Mouse (Mus musculus) midbrain, embryonic 13.5 days (tissue): ENCODE measurements at regions not wholly inside any gene's neighbourhood (a gene's known extent, or its start where the extent isn't known, plus 50 kb on each side); places are given as distances from the start of the nearest gene placed in this dataset.

Source experiments
- ATAC-seq: fragments of 200-750 bp; cut with Nextera tagmentation; 2 replicates; pipeline ENCODE4 v1.8.0; 2017; ENCODE audit warnings: mild to moderate bottlenecking, moderate TSS enrichment, moderate library complexity
- H3K27ac ChIP-seq: fragments of 300-500 bp; sonication (generic); 2 replicates; pipeline ENCODE4 v1.5.1; 2015; ENCODE audit warnings: inconsistent platforms, mild to moderate bottlenecking, moderate library complexity
- H3K27me3 ChIP-seq: fragments of 300-500 bp; sonication (generic); 2 replicates; pipeline ENCODE4 v1.6.1; 2015; ENCODE audit warnings: mild to moderate bottlenecking, inconsistent platforms
- H3K36me3 ChIP-seq: fragments of 300-500 bp; sonication (generic); 2 replicates; pipeline ENCODE4 v1.6.1; 2015; ENCODE audit warnings: mild to moderate bottlenecking, inconsistent platforms
- H3K4me1 ChIP-seq: fragments of 300-500 bp; sonication (generic); replicated peaks from 2 replicates; pipeline ENCODE4 v1.6.1; 2015; ENCODE audit warnings: inconsistent platforms
- H3K4me2 ChIP-seq: fragments of 300-500 bp; sonication (generic); replicated peaks from 2 replicates; pipeline ENCODE4 v1.6.1; 2015; ENCODE audit warnings: moderate library complexity, mild to moderate bottlenecking, inconsistent platforms
- H3K4me3 ChIP-seq: fragments of 300-500 bp; sonication (generic); replicated peaks from 2 replicates; pipeline ENCODE4 v1.5.1; 2015; ENCODE audit warnings: mild to moderate bottlenecking, inconsistent platforms
- H3K9ac ChIP-seq: fragments of 300-500 bp; sonication (generic); replicated peaks from 2 replicates; pipeline ENCODE4 v1.6.1; 2015; ENCODE audit warnings: mild to moderate bottlenecking, inconsistent platforms
- H3K9me3 ChIP-seq: fragments of 300-500 bp; sonication (generic); 2 replicates; pipeline ENCODE4 v1.6.1; 2016; ENCODE audit warnings: mild to moderate bottlenecking, inconsistent platforms
- WGBS: fragments of 180-500 bp; shearing (Covaris S2); methylation state at CpG from one replicate; pipeline ENCODE4 v1.1.7; 2015; 5-methylcytosine and 5-hydroxymethylcytosine counted together

- no peak for ATAC-seq
Measured at GRCm38 (mm10) chr16:24341736-24342135, 51.6 kb upstream of the Lpp start.

GRCm38 (mm10) chr16:24340646-24341045 lies 52.7 kb upstream of the Lpp start:
- Histone ChIP-seq H3K4me1 (no peaks in the 10 kb centered on the region), H3K9me3 (no peaks in the 10 kb centered on the region), H3K27ac (no peak overlapping the region), H3K4me2 (no peak overlapping the region), H3K4me3 (no peak overlapping the region), H3K27me3 (no peaks in the 10 kb centered on the region), H3K36me3 (no peaks in the 10 kb centered on the region), H3K9ac (no peak overlapping the region)
- no peak for ATAC-seq
- 52% methylated on average over 7 of the region's 7 CpGs for WGBS

More at GRCm38 (mm10) chr16:24341736-24342135, 51.6 kb upstream of the Lpp start:
- Histone ChIP-seq H3K4me1 (no peaks in the 10 kb centered on the region), H3K9ac (no peak overlapping the region), H3K27ac (no peak overlapping the region), H3K4me2 (no peak overlapping the region), H3K4me3 (no peak overlapping the region), H3K27me3 (no peaks in the 10 kb centered on the region), H3K36me3 (no peaks in the 10 kb centered on the region), H3K9me3 (no peaks in the 10 kb centered on the region)
- 92% methylated on average over 7 of the region's 7 CpGs for WGBS

GRCm38 (mm10) chr16:24339320-24340265 lies 53.7 kb upstream of the Lpp start:
- 64% methylated on average over 10 of the region's 10 CpGs for WGBS
- H3K9me3 ChIP-seq: no peaks in the 10 kb centered on the region
- no peaks in the 10 kb centered on the region for H3K4me1 ChIP-seq
- no peak overlapping the region for H3K9ac ChIP-seq
- no peak overlapping the region for H3K27ac ChIP-seq
- H3K4me3 ChIP-seq: no peak overlapping the region
- H3K36me3 ChIP-seq: no peaks in the 10 kb centered on the region
- H3K27me3 ChIP-seq: no peaks in the 10 kb centered on the region
- H3K4me2 ChIP-seq: no peak overlapping the region
- ATAC-seq: no peak

GRCm38 (mm10) chr16:24338404-24338803 lies 54.9 kb upstream of the Lpp start:
- no peaks in the 10 kb centered on the region for H3K36me3 ChIP-seq
- H3K4me2 ChIP-seq: no peak overlapping the region
- H3K27ac ChIP-seq: no peak overlapping the region
- no peaks in the 10 kb centered on the region for H3K9me3 ChIP-seq
- H3K4me3 ChIP-seq: no peak overlapping the region
- no peak overlapping the region for H3K9ac ChIP-seq
- no peaks in the 10 kb centered on the region for H3K27me3 ChIP-seq
- no peaks in the 10 kb centered on the region for H3K4me1 ChIP-seq
- 86% methylated on average over 7 of the region's 7 CpGs for WGBS
- no peak for ATAC-seq

GRCm38 (mm10) chr16:24334389-24334788 lies 58.9 kb upstream of the Lpp start:
- Histone ChIP-seq H3K36me3 (no peaks in the 10 kb centered on the region), H3K27ac (no peak overlapping the region), H3K9me3 (no peaks in the 10 kb centered on the region), H3K9ac (no peak overlapping the region), H3K4me1 (no peaks in the 10 kb centered on the region), H3K27me3 (no peaks in the 10 kb centered on the region), H3K4me3 (no peak overlapping the region), H3K4me2 (no peak overlapping the region)
- no peak for ATAC-seq
- WGBS: 90% methylated on average over 2 of the region's 2 CpGs

GRCm38 (mm10) chr16:24331446-24332020 lies 61.8 kb upstream of the Lpp start:
- Histone ChIP-seq H3K4me3 (no peak overlapping the region), H3K4me2 (no peak overlapping the region), H3K27me3 (no peaks in the 10 kb centered on the region)

GRCm38 (mm10) chr16:24326571-24326970 lies 66.7 kb upstream of the Lpp start:
- Histone ChIP-seq H3K36me3 (no peaks in the 10 kb centered on the region), H3K9me3 (no peaks in the 10 kb centered on the region), H3K4me3 (no peak overlapping the region), H3K4me2 (no peak overlapping the region), H3K9ac (no peak overlapping the region), H3K27ac (no peak overlapping the region), H3K4me1 (no peaks in the 10 kb centered on the region), H3K27me3 (no peaks in the 10 kb centered on the region)
- ATAC-seq: no peak
- 92% methylated on average over 4 of the region's 4 CpGs for whole genome bisulfite sequencing

More at GRCm38 (mm10) chr16:24331446-24332020, 61.8 kb upstream of the Lpp start:
- no peaks in the 10 kb centered on the region for H3K36me3 ChIP-seq
- 93% methylated on average over 13 of the region's 13 CpGs for WGBS
- H3K9me3 ChIP-seq: no peaks in the 10 kb centered on the region
- H3K27ac ChIP-seq: no peak overlapping the region
- no peak for ATAC-seq
- no peak overlapping the region for H3K9ac ChIP-seq
- no peaks in the 10 kb centered on the region for H3K4me1 ChIP-seq

GRCm38 (mm10) chr16:24326046-24326445 lies 67.3 kb upstream of the Lpp start:
- Histone ChIP-seq H3K9me3 (no peaks in the 10 kb centered on the region), H3K4me1 (no peaks in the 10 kb centered on the region), H3K36me3 (no peaks in the 10 kb centered on the region), H3K4me3 (no peak overlapping the region), H3K27ac (no peak overlapping the region), H3K9ac (no peak overlapping the region), H3K4me2 (no peak overlapping the region), H3K27me3 (no peaks in the 10 kb centered on the region)
- 96% methylated on average over 5 of the region's 5 CpGs for WGBS
- ATAC-seq: no peak

GRCm38 (mm10) chr16:24324917-24325316 lies 68.4 kb upstream of the Lpp start:
- Histone ChIP-seq H3K27ac (no peak overlapping the region), H3K9me3 (no peaks in the 10 kb centered on the region), H3K4me3 (no peak overlapping the region), H3K36me3 (no peaks in the 10 kb centered on the region), H3K4me2 (no peak overlapping the region), H3K27me3 (no peaks in the 10 kb centered on the region), H3K4me1 (no peaks in the 10 kb centered on the region), H3K9ac (no peak overlapping the region)
- WGBS: 87% methylated on average over 2 of the region's 2 CpGs
- ATAC-seq: no peak

- Histone ChIP-seq H3K27ac (no peak overlapping the region), H3K9me3 (no peaks in the 10 kb centered on the region), H3K4me1 (no peaks in the 10 kb centered on the region), H3K9ac (no peak overlapping the region), H3K4me2 (no peak overlapping the region), H3K4me3 (no peak overlapping the region), H3K27me3 (no peaks in the 10 kb centered on the region), H3K36me3 (no peaks in the 10 kb centered on the region)
- no peak for ATAC-seq
- 86% methylated on average over 8 of the region's 8 CpGs for WGBS
Measured at GRCm38 (mm10) chr16:24318723-24319437, 74.4 kb upstream of the Lpp start.

GRCm38 (mm10) chr16:24313544-24314326 lies 79.6 kb upstream of the Lpp start:
- ATAC-seq: no peak
- Histone ChIP-seq H3K4me1 (no peaks in the 10 kb centered on the region), H3K4me2 (no peak overlapping the region), H3K9me3 (no peaks in the 10 kb centered on the region), H3K27me3 (0 out of 2 replicates have a peak, but pooled peaks cover 3% of the 10 kb centered on the region), H3K27ac (no peak overlapping the region), H3K4me3 (no peak overlapping the region), H3K9ac (no peak overlapping the region), H3K36me3 (no peaks in the 10 kb centered on the region)
- 81% methylated on average over 7 of the region's 7 CpGs for whole genome bisulfite sequencing
